Mouse (Mus musculus): ENCODE measurements around the gene Sptlc2.

- TF ChIP-seq GATA1 (IDR thresholded peaks at IDR 0.05; ENCODE audit: low read length) (no peak), TAL1 (IDR thresholded peaks at IDR 0.05; ENCODE audit: low read length) (no peak)
Observed at GRCm38 (mm10) chr12:87284726-87285125, 103.4 kb downstream of the Sptlc2 start.

Measured in erythroblast, embryonic 14.5 days (primary cell).